Mouse (Mus musculus) induced T-regulatory cell, adult 2 months (primary cell): ENCODE measurements around the gene Ighmbp2.
A peak's percentile ranks its signal among the peaks of the same experiment; 100 is the strongest.
"Not testable (repeated sequence)": the region's sequence is repeated elsewhere in the genome, so short reads cannot be mapped to it uniquely, and the experiment has no call there.

Experiments
- DNase-seq: peaks from one replicate; pipeline ENCODE4 v3.0.0-alpha.2; 2012; ENCODE audit warnings: low read depth

The Ighmbp2 gene

DNA sequence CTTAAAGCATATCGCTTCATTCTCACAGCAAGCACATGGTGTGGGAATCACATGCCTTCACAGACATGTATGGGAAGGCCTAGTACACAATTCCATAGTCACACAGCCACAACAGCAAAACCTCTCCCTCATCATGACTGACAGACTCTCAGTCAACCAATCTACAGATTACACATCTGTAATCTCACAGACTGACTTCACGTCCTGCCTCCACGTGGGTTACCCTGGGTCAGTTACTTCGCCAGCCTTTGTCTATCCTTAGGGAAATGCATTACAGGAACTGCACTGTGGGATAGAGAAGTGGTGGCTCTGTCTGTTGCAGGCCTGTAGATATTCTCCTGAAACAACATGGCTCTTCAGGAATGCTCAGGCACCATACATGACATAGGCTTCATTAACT is 931 bp downstream of the Ighmbp2 start:
- peak; percentile 20 for DNase-seq

DNA sequence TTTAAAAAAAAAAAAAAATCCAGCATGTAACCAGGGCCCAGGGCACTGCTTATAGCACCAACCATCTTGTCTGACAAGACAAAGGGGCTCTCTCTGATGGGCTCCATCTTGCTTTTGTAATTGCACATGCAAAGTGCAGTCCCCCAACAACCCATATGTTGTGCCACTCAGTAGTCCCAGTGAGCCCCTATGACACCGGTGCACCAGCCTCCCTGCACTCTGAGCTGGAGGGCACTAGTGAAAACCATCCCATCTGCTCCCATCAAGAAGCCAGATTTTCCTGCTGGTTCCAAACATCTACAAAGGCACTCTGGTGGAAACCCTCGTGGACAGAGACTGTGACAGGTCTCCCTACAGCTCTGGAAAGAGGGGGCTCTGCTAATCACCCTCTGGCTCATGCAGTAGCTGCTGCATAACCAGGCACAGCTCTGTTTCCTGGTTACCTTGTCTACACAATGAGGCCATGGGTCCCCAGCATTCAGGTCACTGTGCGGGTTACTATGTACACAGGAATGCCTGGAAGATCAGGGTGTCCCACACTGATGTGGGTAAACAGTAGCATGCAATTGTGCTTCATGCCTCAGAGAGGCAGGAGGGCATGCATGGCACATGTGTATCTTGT is 7.0 kb downstream of the Ighmbp2 start:
- DNase-seq: no peak

DNA sequence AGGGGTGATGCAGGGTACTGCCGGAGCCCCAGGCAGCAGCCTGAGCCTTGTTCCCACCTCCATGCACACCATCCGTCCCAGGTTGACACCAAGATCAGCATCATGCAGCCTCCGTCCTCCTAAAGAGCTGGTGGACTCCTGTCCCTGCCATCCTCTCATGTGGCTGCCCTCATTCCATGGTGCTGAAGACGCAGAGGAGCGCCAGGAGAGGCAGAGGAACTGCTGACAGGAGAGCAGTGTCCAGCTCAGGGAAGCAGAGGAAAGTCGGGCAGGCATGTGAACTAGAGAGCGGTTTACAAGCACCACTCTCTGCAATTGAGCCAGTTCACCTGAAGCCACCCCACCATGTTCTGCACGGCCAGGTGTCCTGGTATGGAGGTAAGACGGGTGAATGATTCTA is 9.5 kb downstream of the Ighmbp2 start:
- DNase-seq: no peak

DNA sequence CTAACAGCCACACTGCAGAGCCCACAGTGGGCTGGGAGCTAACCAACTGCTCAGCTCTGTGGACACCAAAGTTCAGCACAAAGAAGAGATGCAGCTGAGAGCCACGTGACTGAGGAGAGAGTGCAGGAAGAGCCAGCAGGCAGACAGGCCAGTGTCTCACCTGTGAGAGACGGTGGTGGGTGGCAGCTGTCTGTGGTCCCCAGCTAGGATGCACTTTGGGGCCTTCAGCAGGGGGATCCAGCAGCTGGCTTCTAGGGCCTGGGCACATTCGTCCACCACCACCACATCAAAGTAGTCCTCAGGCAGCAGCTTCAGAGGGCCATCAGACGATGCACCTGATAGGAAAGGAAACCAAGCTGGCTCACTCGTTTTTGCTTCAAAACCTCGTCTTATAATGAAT is 11.5 kb downstream of the Ighmbp2 start:
- no peak for DNase-seq

DNA sequence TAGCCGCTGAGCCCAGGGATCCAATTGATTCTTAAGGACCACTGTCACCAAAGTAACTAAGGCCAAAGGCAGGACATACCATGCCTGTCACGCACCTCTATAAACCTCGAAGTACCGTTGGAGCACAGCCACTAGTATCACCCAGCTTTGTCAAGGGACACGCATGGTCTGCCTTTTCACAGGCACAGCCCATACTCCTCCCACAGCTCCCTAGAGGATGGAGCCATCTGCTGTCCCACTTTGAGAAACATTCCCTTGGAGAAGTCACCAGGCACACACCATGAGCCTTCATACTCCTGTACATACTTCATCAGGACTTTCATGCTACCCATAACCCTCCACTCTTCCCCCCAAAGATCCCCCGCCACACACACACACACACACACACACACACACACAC is 13.0 kb downstream of the Ighmbp2 start:
- no peak for DNase-seq

DNA sequence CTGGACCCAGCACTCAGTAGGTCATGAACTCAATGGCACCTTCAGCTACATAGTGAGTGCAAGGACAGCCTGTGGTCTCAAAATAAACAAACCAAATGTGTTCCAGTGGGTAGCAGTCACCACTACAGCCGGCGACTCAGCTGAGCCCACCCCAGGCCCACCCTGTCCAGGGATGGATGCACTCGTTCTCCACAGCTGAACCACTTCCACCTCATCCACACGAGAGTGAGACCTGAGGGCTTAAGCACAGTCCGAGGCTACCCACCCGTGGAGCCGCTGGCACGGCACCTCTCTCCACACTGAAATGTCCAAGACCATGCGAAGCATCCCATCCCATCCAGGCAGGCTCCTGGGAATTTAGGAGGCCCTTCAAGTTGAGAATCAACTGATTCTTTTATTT is 13.5 kb downstream of the Ighmbp2 start:
- no peak for DNase-seq

DNA sequence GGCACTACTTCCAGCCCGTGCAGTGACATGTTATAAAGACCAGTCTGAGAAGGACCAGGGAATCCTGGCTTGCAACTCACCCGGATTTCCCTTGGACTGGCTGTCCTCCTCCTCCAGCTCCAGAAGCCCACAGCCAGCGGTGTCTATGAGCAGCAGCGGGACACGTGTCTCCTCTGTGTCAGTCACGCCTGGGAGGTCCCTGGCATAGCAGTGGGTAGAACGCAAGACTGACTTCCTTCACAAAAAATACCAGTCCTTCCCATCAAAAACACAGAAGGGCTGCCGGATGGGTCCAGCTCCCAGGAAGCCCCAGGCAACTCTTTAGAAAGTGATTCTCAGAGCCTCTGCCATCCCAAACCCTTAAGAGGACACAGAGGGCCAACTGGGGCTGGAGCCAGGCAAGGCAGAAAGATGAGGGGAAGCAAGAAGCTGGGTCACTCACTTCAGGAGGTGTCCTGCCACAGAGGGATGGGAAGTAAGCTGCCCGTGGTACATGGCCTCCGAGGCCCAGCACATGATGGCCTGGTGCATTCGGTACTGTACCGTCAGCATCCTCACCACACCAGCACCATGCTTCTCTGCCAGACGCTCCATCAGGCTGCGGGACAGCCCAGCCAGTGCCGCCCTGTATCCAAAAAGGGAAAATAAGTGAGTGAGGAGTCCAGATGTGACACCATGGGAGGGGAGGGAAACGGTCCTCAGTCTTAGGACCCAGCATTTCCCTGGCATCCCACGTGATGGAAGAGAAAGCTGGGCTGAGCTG is 14.4 kb downstream of the Ighmbp2 start:
- no peak for DNase-seq

DNA sequence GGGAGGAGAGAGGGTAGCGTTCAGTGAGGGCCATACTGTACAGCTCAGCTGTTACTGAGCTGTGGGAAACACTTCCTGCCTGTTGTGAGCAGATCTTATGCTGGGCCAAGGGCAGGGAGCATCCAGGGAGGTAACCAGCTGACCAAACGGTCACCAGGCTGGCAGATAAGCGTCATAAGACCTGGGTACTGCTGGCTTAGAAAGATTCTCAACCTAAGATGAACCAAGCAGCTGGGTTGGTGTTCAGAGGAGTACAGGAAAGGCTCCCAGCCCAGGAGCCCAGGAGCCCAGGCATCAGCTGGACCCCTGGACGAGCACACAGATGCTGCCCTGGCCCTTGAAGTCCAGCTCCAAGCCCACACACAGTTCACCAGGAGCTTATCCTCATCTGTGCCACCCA is 15.5 kb downstream of the Ighmbp2 start:
- DNase-seq: no peak

DNA sequence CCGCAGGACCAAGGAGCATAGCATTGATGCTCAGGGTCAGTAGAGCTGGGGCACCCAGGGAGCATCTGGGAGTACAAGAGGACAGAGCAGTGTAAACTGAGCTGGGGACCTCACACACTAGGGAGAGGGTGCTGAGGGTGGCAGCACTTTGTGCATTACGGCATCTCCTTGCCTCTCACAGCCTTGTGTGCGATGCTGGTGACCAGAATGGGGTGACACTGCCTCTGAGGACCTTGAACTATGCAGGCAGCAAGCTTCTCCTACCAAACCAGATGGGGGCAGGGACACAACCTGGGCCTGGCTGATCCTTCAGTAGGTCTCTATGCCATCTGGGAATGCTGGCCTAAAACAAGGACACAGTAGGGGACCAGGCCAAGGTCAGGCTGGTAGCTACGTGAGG is 16.1 kb downstream of the Ighmbp2 start:
- no peak for DNase-seq

DNA sequence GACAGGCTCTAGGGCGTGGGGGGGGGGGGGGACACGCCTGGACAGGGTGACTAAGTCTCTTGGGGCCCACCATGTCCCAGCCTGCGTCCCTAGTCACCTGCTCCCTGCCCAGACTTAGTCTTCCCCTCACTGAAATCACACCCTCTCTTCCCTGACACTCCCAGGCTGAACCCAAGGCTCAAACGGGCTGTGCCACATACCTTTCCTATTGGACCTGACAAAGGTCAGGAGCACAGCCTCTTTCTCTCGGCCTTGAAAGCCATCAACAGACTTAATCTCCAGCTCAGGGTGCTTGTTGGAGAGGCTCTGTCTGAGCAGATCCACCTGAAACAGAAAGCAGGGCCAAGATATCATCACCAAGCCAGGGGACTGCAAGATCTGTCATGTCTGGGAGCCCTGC is 16.7 kb downstream of the Ighmbp2 start:
- DNase-seq: no peak

DNA sequence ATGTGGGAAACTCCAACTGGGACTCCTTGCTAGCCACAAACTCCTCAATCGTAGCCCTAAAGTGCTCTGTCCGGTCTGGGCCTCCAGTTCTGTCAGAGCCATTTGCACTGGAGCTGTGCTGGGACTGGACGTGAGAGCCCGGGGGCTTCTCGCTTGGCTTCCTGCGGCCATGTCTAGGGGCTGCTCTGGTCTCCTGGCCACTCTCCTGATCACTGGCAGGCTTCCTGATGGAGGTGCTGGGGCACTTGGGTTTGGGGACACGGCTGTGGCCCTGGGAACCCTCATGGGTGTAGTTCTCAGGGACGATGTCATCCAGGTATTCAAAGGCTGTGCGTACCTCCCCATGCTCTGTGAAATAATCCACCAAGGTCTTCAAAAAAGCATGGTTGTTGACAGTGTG is 17.6 kb downstream of the Ighmbp2 start:
- DNase-seq: no peak

DNA sequence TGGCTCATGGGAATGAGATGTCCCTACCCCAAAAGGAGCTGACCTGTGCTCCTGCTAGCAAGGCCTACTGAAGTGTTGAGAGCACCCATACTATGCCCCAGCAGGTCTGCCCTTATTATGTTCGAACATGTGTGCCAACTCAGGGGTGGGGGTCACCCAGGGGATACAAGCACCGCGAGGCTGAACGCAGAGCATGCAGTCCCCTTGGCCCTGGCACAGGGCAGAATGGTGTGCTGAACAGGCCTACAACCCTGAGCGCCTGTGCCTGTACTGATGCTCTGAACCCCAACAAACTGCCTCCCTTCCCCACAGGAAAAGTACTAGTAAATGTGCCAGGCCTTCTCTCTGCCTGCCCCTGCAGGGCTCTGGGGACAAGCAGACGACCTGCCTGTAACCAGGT is 18.5 kb downstream of the Ighmbp2 start:
- no peak for DNase-seq

DNA sequence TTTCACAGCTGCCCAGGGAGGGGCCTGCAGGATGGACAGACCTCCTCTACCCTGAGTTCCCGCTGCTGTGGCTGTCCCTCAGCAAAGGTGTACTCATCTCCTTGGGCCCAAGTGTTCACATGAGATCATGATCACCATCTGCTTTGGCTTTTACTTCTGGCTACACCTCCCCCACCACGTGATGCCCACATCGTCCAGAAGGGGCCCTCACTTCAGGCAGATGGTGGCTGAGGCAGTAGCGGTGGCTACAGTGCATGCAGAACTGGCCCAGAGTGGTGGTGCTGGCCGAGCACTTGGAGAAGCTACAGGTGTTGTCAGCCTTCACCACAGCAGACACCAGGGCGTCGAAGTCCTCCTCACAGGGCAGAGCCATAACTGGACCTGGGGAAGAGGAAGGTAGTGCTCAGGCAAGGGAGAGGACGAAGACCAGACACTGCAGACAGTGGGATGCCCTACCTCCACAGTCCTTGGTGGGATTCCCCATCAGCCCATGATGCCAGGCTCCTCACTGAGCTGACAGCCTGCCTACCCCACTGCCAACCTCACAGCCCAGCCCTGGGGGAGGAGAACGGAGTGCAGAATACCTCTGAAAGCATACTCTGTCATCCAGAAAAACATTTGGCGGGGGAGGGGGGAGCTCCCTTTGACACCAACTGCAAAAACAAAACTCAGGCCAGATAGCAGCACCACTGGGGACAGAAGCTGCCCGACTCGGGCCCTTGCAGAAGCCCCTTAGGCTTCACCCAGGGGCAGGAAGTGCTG is 20.9 kb downstream of the Ighmbp2 start:
- no peak for DNase-seq

DNA sequence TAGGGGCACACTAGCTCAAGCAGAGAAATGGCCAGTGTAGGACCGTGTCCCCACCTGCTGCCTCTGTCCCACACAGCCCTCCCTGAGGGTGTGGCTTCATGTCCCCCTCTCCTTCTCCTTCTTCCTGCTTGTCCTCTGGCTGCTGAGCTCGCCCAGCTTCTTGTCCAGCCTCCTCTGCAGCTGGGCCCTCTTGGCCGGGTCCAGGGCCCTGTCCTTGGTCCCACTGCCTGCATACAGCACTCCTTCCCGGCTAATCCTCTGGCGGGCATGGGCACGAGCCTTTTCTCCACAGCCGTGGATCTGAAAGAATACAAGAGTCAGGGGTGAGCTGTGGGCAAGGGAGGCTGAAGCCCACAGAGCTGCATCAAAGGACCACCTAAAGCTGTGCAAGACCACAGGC is 21.5 kb downstream of the Ighmbp2 start:
- no peak for DNase-seq

DNA sequence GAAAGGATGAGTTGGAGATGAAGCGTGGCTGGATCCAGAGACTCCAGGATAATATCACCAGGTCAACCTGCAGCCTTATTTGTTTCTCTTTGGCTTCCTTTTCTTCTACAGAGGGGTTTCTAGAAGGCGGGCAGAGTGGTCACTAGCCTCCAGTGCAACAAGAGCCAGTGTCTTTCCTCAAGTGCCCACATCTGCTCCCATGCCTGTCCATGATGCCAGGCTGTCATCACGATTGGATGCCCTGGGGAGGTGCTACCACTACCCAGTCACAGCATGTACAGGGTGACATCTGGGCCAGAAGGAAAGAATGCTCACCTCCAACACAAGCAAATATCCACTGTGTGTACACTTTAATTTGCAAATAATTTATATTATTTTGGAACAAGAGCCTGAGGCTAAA is 22.2 kb downstream of the Ighmbp2 start:
- no peak for DNase-seq

DNA sequence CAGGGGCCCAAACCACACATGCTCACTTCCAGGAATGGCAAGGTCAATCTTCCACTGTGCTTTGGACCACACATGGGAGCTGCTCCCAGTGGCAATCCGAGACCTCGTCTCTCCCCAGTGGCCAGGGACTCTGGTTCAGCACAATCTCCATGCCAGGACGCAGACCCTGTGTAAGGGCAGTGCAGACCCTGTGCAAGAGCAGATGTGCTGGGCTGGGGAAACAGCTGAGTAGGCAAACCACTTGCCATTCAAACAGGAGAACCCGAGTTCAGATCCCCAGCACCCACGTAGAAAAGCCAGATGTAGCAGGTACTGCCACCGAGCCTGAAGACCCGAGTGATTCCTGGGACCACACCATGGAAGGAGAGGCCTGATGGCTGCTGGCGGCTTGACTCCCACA is 22.8 kb downstream of the Ighmbp2 start:
- no peak for DNase-seq

DNA sequence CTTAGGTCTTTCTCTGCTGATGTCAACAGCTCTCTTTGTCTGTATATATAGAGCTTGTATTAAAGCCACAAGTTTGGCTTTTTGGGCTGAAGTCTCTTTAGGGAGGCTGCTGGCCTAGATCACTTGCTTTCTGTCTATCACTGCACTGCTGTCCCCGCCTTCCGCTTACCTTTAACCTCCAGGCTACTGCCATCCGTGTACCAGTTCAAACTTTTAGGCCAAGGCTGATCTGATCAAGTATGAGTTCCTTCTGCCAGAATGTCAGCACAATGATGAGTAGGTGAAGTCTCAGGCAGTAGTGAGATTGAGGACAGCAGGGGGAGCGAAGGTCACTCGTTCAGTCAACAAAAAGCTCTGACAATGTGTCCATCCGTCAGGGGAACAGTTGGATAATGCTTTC is 57.6 kb downstream of the Ighmbp2 start:
- not testable (repeated sequence) for DNase-seq

DNA sequence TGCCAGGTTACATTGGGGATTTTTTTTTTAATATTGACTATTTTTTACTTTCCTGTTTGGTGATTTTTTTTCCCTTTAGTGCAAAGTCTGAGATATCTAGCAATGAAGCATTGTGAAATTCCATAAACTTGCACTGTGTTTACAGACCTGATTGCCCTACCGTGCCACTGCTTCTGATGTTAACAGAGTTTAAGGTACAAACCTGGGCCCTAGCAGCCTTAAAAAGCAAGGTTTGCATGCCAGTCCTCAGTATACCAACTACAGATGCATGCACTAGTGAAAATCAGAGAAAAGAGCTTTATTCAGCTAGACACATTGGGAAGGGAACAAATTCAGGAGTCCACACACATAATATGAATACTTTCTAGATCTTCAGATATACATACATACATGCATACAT is 67.9 kb downstream of the Ighmbp2 start:
- DNase-seq: not testable (repeated sequence)
